Comparison of ENCODE assay signal across 12 mouse cellular contexts in the genomic region with DNA sequence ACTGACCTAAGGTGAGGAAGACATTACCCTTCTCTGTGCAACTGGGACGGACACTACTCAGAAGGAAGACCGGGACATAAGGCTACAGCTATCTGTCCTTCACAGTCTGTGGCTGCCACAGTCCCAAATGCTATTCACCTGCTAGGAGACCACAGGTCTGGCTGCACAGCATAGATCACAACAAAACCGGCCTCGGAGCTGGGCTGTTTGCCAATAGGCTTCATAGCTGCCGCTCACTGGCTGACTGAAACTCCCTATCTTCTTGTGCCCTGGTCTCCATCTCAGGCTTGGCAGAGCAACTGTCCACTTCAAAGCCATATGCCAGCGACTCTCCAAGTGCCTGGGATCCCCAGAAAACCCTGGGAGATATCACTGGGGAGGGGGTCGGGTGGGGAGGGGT. TPM values are rescaled to one million over a fixed set of nuclear protein-coding genes. Genes with fewer than 3 reads are reported as not detected.
A peak's percentile ranks its signal among the peaks of the same experiment; 100 is the strongest.
DNase-seq lines count a peak whose midpoint lies in the region; ATAC-seq and TF ChIP-seq lines count a peak whose summit lies in the region.
"Had no signal": no experiment of that assay in that cellular context is flagged by ENCODE, and none has a peak within 500 bp of the region (broad histone marks: within the 10 kb centered on the region; RNA-seq: fewer than 3 reads in every experiment).

No protein-coding gene starts in this region.

- 67% methylated on average over 7 of the region's 7 CpGs for WGBS in liver, postnatal 0 days (ENCODE audit: insufficient replicate concordance)
- 82% methylated on average over 7 of the region's 7 CpGs for WGBS in liver, embryonic 11.5 days

- TF ChIP-seq EP300 in liver, postnatal 0 days (IDR thresholded peaks at IDR 0.05; ENCODE audit: low read depth): no peak

- H3K9ac ChIP-seq in liver, postnatal 0 days (replicated peaks): no peak overlapping the region
- no peak overlapping the region for H3K9ac ChIP-seq in liver, embryonic 11.5 days (ENCODE audit: low read depth, low read length)
- H3K9ac ChIP-seq: liver, embryonic 14.5 days; midbrain, embryonic 13.5 days had no signal

- ATAC-seq in liver, postnatal 0 days: 0 out of 2 replicates have a peak, but pooled peaks have one; percentile 15
- no peak for ATAC-seq in liver, embryonic 11.5 days (replicated peaks; ENCODE audit: low FRiP score)
- peak; percentile 65 for ATAC-seq in erythroid progenitor cell, adult 5-6 weeks (replicated peaks; ENCODE audit: low FRiP score, poor library complexity, severe bottlenecking)
- ATAC-seq: inflammation-experienced regulatory T-cells, adult 6 months; midbrain, embryonic 13.5 days had no signal

- no peaks in the 10 kb centered on the region for H3K9me3 ChIP-seq in liver, postnatal 0 days (ENCODE audit: low read length)
- H3K9me3 ChIP-seq in liver, embryonic 11.5 days (ENCODE audit: control insufficient read depth, low read length): no peaks in the 10 kb centered on the region

- peak; percentile 59 to 77 for DNase-seq in cerebellum, postnatal 25 days
- DNase-seq in cerebellum, adult 9-10 months: no peak
- DNase-seq in liver, postnatal 0 days: no peak
- DNase-seq in liver, embryonic 11.5 days (ENCODE audit: low spot score): no peak
- peak; percentile 49 to 53 for DNase-seq in heart, postnatal 36 days
- DNase-seq in embryo, embryonic 9.5 days (ENCODE audit: extremely low spot score): no peak
- no peak for DNase-seq in layer of hippocampus, adult 9-11 months
- DNase-seq: layer of hippocampus, postnatal 36 days had no signal

- intact Hi-C loops in heart, postnatal 36 days (cut with DNase I): no loop called here

- no peak overlapping the region for H3K27ac ChIP-seq in liver, postnatal 0 days (ENCODE audit: low read depth)
- no peak overlapping the region for H3K27ac ChIP-seq in liver, embryonic 11.5 days (ENCODE audit: low read depth, low read length)
- H3K27ac ChIP-seq: liver, embryonic 14.5 days; midbrain, embryonic 13.5 days had no signal

- no peak overlapping the region for H3K4me3 ChIP-seq in liver, postnatal 0 days (ENCODE audit: low read depth, low read length)
- H3K4me3 ChIP-seq in liver, embryonic 11.5 days (ENCODE audit: low read depth, low read length): no peak overlapping the region
- H3K4me3 ChIP-seq: midbrain, embryonic 13.5 days had no signal

- TF ChIP-seq CTCF in liver, postnatal 0 days (IDR thresholded peaks at IDR 0.05; ENCODE audit: low read depth): no peak

- no peaks in the 10 kb centered on the region for H3K27me3 ChIP-seq in liver, postnatal 0 days (ENCODE audit: insufficient read depth, low read length)
- no peaks in the 10 kb centered on the region for H3K27me3 ChIP-seq in liver, embryonic 11.5 days (replicated peaks; ENCODE audit: control insufficient read depth, insufficient read depth, low read length)
- H3K27me3 ChIP-seq: midbrain, embryonic 13.5 days had no signal

- no peaks in the 10 kb centered on the region for H3K36me3 ChIP-seq in liver, postnatal 0 days (replicated peaks; ENCODE audit: insufficient read depth, low read length)
- peaks cover 2% of the 10 kb centered on the region; the same call in 1 of the 2 replicates for H3K36me3 ChIP-seq in liver, embryonic 11.5 days (ENCODE audit: control insufficient read depth, insufficient read depth, low read length)

- no peaks in the 10 kb centered on the region for H3K4me1 ChIP-seq in liver, postnatal 0 days (ENCODE audit: insufficient read depth)
- no peaks in the 10 kb centered on the region for H3K4me1 ChIP-seq in liver, embryonic 11.5 days (replicated peaks; ENCODE audit: control insufficient read depth, insufficient read depth, low read length)
- H3K4me1 ChIP-seq: midbrain, embryonic 13.5 days had no signal

- H3K4me2 ChIP-seq in liver, postnatal 0 days (ENCODE audit: low read depth, low read length): no peak overlapping the region
- H3K4me2 ChIP-seq in liver, embryonic 11.5 days: no peak overlapping the region
- H3K4me2 ChIP-seq: midbrain, embryonic 13.5 days had no signal

RNA-seq across cellular contexts. Expression of gene Vangl1, which starts 23.7 kb away (rescaled TPM):
- 21.4 and 22.8 TPM in 2 replicates for polyA plus RNA-seq in liver, postnatal 0 days (2015; fragmentation: Nextera tagmentation; extraction: Ambion mirVana)
- 52.9 and 59.3 TPM in 2 replicates for polyA plus RNA-seq in liver, embryonic 11.5 days (2014; fragmentation: Nextera tagmentation; extraction: Ambion mirVana)
- 31.0 and 61.6 TPM in 2 replicates for total RNA-seq in erythroid progenitor cell, adult 5-6 weeks (2015; ENCODE audit: low replicate concordance)
- 52.2 and 109 TPM in 2 replicates for total RNA-seq in erythroid progenitor cell, adult 5-6 weeks (2017; ENCODE audit: low replicate concordance)
- 10 to 100 TPM; 10.8 to 14.2 TPM for total RNA-seq in heart, postnatal 36 days (2021)

Comparison
In these comparisons a context has a peak if more than half of its experiments do, and no peak if none do; other contexts are left out.
1. DNase-seq: peak in cerebellum, postnatal 25 days (2 of 2) and heart, postnatal 36 days (2 of 2); none in cerebellum, adult 9-10 months (single experiment), liver, postnatal 0 days (single experiment), liver, embryonic 11.5 days (single experiment), embryo, embryonic 9.5 days (single experiment) and layer of hippocampus, adult 9-11 months (single experiment).